Mouse (Mus musculus) cerebellum, postnatal 36 days (tissue): ENCODE data around the gene Wdr5b.

Experiments used
- DNase-seq, 2 experiments: peaks; one replicate each; pipeline ENCODE4 v3.0.0; 2021 to 2022; ENCODE audit warnings: mixed read lengths in 2 of 2

Gene Wdr5b

DNA sequence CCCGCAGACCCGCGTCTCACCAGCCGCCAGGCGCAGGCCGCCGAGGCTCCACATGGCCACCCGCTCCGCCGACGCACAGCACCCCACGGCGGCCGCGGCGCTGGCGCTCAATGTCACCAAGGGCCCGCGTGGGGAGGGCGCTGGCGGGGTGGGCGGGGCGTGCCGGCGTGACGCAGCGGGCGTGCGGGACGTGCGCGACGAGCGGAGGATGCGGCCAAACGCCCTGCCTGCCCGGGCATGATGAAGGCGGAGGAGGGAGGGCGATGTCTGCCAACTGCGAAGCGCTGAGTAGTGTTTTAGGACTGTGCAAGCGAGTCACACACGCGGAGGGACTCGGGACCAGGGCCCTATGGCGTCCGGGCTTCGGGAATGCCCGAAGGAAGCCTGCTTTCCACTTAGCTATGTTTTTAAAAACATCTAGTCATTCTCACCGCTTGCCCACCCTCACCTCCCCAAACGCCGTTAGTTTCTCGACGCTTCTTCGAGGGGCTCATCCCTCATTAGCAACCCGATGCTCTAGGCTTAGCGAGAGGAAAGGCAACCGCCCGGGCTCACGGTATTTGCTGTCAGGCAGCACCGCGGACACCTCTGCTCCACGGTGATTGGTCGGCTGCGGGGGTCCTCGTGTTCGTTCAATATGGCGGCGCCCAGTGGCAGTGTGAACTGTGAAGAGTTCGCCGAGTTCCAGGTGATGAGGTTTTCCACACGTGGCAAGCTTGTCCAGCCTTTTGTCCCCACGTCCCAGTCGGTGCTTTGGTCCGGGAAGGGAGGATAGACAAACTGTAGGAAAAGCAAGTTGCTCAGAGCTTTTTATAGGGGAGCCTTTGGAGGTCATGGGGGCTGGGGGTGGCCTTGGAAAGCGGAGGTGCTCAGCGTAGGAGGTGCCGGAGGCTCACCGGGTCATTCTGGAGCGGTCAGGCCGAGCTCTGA is 30.7 kb downstream of the Wdr5b start, which contains the start of the genes Fam162a and Ccdc58:
Gene Fam162a (minus strand): TSS at position 145 of the 930 bp plus-strand sequence.
Gene Ccdc58 (plus strand): TSS at position 236 of the 930 bp plus-strand sequence.
- peak; percentile 94 to 95 for DNase-seq

DNA sequence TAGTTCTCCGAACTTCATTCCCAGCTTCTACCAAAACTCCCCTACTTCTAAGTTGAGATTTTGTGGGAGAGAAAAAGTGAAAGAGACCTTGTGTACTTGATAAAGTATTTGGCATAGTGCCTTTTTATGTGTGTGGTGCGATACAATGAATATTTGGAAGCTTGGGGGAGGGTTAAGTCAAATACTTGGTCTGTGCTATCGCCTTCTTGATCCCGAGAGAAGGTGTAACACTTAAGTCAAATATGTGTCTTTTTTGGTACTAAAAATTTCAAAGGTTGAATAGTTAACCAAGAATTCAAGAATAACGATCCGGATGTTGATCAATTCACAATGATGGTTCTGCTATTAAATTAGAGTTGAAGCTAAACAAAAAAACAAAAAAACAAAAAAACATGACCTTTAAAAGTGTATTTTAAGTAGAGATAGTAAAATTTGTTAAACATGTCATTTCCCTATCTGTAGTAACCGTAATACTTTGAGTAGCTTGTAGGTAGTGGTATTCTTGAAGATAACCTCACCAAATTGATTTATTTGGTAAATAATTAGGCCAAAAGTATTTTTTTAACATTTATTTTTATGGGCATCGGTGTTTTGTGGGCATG is 31.5 kb downstream of the Wdr5b start:
- no peak for DNase-seq

DNA sequence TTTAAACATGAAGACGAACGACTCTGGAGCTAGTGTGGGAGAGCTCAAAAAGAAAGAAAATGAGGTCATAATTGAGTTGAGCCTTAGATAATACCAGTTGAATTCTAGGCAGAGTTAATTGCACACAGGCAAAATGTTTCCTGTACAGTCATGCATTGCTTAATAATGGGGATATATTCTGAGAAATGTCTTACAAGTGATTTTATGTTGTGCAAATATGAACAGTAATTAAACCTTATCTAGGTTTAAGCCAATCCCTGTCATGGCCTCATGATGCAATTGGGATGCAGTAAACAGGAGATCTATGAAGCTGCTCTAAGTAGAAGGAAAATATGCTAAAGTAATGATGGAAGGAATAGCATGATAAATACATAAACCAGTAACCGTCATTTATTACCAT is 33.8 kb downstream of the Wdr5b start:
- DNase-seq, result no peak

DNA sequence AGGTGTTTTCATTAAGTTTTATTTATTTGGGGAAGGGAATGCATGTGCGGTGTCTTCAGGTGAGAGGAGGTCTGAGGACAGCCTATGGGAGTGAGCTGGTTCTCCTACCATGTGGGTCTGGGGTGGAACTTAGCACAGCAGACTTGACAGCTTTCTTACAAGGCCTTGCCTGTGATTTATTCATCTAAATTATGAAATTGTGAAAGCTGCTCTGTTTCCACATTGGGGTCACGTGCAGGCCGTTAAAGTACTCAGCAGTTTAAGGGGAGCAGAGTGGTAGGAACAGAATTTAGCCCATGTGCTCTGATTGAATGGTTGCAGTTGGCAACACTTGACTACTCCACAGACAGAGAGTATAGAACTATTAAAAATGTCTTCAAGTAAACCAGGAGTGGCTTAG is 38.9 kb downstream of the Wdr5b start:
- DNase-seq, result no peak

GRCm38 (mm10) chr16:36087846-36088245 is 46.9 kb downstream of the Wdr5b start:
- DNase-seq, result no peak

- no peak for DNase-seq
Measured at GRCm38 (mm10) chr16:36089065-36089464, 48.1 kb downstream of the Wdr5b start.

DNA sequence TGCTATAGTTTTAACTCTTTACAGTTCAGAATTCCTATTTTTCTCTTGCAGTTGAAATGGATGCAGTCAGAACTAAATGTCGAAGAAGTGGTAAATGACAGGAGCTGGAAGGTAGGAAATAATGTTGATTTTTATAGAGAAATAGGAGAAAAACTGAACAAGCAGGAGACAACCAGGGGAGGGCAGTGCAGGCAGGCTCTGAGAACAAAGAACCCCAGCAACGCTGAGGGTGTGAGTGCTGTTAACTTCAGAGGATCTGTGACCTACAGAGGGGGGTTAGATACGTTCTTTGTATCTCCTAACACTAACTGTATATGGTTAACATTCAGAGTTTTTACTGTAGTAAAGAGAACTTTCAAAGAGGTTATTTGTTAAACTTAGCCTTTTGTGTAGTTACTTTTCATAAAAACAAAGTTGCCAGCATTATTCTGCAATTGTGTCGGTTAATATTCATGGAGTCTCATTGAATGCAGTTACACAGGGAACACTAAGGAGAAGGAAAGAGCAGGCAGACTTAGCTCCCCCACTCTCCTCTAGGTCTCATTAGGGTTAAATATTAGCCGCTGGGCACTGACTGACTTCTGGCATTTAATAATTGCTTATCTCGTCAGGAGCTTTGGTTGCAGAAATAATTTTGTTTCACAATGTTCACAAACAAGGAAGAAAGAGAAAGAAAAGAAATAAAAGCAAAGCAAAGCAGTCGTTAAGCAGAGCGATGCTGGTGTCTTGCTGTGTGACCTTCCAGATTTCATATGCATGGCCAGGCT is 49.0 kb downstream of the Wdr5b start:
- no peak for DNase-seq

DNA sequence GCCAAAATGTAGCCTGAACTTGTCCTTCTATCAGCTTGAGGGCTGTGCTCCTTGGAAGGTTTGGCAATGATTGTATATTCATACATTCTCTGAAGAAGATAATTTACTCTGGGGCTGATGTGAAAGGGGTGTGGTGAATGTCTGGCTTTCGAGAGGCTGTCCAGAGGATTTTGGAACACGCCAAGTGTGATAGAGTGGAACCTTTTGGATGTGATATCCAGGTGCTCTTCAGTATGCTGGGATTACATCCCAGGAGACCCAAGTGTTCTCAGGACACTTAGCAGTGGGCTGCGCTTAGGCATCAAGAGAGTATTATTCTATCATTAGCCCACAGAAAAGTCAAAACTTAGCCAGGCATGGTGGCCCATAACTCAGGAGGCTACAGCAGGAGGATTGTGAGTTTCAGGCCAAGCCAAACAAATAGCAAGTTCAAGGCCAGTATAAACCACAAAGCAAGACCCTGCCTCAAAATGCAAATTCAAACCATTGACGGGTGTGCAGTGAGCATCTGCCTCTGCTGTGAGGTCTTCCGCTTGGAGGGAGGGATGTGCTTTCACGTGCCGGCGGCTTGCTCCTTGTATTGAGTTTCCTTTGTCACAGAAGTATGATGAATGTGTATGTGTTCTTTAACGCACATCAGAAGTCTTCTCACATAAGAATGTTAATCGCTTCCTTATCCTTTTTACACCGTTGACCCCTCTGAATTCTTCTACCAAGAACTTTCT is 50.0 kb downstream of the Wdr5b start:
- no peak for DNase-seq
